Mouse (Mus musculus) megakaryocyte, embryonic 14.5 days (primary cell): ENCODE measurements around the gene Fnbp1l.

ENCODE experiments used
- FLI1 ChIP-seq: IDR thresholded peaks from 2 replicates; pipeline ENCODE4 v1.6.1; 2012; ENCODE audit warnings: low read length, inconsistent platforms, mixed read lengths
- GATA1 ChIP-seq: IDR thresholded peaks from 3 replicates; pipeline ENCODE4 v1.6.1; 2012; ENCODE audit warnings: mixed read lengths, low read length, inconsistent platforms, borderline replicate concordance

- TF ChIP-seq GATA1 (no peak), FLI1 (no peak)
Observed at GRCm38 (mm10) chr3:122507826-122508225, 111.7 kb downstream of the Fnbp1l start.
